Mouse (Mus musculus): Measurements from ENCODE around the gene Dennd1b.

DNA sequence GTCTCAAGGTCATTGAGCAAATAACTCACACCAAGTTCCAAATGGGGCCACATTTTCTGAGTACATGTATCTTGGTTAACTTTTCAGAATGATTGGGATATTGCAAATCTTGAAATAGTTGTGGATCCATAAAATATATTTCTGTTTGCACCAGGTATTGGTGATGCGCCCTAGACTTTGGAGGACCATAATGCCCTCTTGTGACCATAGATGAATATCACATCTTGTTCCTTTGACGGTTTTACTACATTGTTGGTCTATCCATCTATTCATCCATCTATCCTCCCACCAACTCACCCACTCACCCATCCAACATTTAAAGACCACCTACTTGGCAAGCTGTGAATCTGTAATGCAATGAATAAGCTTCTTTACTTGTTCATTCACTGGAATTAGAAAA, 120.1 kb downstream of the Dennd1b start:
- TF ChIP-seq CTCF (IDR thresholded peaks at IDR 0.05) = peak; percentile 69
- TF ChIP-seq EP300 (IDR thresholded peaks at IDR 0.05; ENCODE audit: insufficient read depth, low read depth, low read length) = no peak
